Mouse (Mus musculus): Measurements from ENCODE around the gene Sox9.

The Sox9 gene

DNA sequence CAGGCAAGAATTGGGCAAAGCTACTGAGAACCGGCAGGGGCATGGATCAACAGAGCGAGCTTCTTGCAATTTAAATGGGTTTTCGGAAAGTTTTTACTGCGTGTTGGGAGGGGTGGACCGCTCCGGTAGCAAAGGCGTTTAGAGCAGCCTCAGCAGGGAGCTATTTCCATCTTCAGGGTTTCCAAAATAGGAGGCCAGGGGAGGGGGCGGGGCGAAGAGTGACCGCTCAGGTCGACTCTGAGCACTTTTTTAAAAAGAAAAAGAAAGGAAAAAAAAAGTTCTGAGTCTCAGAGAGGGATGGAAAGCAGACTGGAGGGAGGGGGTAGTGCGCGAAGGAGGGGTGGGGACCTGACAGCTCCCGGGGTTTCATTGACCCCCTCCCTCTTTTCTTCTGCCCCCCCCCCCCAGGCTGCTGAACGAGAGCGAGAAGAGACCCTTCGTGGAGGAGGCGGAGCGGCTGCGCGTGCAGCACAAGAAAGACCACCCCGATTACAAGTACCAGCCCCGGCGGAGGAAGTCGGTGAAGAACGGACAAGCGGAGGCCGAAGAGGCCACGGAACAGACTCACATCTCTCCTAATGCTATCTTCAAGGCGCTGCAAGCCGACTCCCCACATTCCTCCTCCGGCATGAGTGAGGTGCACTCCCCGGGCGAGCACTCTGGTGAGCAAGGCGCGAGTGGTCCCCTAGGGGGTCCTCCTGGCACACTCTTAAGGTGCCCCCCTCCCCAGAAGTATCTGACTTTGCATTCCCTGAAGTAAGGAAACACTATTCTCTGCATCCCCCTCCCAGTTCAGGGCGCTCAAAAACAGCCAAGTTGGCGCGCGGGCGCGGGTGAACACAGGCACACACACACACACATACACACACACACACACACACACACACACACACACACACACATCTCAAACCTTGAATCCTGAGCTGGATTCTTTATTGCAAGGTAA is 1.6 kb downstream of the Sox9 start:
- no peak for DNase-seq (ENCODE audit: low read depth, low spot score)
- Histone ChIP-seq H3K36me3 (ENCODE audit: control insufficient read depth, insufficient read depth, low read length, poor library complexity, severe bottlenecking) (no peaks in the 10 kb centered on the region), H3K27me3 (ENCODE audit: control insufficient read depth, insufficient read depth, low read length, poor library complexity, severe bottlenecking) (no peaks in the 10 kb centered on the region; the same call in 1 of the 2 replicates)

DNA sequence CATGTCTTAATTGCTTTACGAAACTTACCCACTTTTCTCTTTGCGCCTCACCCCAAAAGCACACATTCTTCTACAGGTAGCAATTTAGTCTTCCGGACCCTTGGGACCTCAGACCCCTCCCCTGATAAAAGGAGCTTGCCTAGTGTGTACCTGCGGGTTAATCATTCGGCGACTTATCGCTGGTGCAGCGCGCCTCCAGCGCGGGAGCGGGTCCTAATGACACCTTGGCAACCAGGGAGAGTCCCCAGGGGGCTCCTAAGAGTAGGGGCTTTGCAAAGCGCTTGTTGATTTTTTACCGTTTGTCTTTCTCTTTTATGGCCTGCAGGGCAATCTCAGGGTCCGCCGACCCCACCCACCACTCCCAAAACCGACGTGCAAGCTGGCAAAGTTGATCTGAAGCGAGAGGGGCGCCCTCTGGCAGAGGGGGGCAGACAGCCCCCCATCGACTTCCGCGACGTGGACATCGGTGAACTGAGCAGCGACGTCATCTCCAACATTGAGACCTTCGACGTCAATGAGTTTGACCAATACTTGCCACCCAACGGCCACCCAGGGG is 2.4 kb downstream of the Sox9 start:
- Histone ChIP-seq H3K36me3 (ENCODE audit: control insufficient read depth, insufficient read depth, low read length, poor library complexity, severe bottlenecking) (no peaks in the 10 kb centered on the region), H3K27me3 (ENCODE audit: control insufficient read depth, insufficient read depth, low read length, poor library complexity, severe bottlenecking) (no peaks in the 10 kb centered on the region; the same call in 1 of the 2 replicates)
- no peak for DNase-seq (ENCODE audit: low read depth, low spot score)

DNA sequence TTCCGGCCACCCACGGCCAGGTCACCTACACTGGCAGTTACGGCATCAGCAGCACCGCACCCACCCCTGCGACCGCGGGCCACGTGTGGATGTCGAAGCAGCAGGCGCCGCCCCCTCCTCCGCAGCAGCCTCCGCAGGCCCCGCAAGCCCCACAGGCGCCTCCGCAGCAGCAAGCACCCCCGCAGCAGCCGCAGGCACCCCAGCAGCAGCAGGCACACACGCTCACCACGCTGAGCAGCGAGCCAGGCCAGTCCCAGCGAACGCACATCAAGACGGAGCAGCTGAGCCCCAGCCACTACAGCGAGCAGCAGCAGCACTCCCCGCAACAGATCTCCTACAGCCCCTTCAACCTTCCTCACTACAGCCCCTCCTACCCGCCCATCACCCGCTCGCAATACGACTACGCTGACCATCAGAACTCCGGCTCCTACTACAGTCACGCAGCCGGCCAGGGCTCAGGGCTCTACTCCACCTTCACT is 2.9 kb downstream of the Sox9 start:
- no peak for DNase-seq (ENCODE audit: low read depth, low spot score)
- Histone ChIP-seq H3K36me3 (ENCODE audit: control insufficient read depth, insufficient read depth, low read length, poor library complexity, severe bottlenecking) (no peaks in the 10 kb centered on the region), H3K27me3 (ENCODE audit: control insufficient read depth, insufficient read depth, low read length, poor library complexity, severe bottlenecking) (no peaks in the 10 kb centered on the region; the same call in 1 of the 2 replicates)

DNA sequence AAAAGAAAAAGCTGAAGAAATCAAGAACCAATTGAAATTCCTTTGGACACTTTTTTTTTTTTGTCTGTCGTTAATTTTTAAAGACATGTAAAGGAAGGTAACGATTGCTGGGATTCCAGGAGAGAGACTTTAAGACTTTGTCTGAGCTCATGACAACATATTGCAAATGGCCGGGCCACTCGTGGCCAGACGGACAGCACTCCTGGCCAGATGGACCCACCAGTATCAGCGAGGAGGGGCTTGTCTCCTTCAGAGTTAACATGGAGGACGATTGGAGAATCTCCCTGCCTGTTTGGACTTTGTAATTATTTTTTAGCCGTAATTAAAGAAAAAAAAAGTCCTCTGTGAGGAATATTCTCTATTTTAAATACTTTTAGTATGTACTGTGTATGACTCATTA is 3.6 kb downstream of the Sox9 start:
- no peaks in the 10 kb centered on the region for H3K36me3 ChIP-seq (ENCODE audit: control insufficient read depth, insufficient read depth, low read length, poor library complexity, severe bottlenecking)
- H3K27me3 ChIP-seq (ENCODE audit: control insufficient read depth, insufficient read depth, low read length, poor library complexity, severe bottlenecking): no peaks in the 10 kb centered on the region
- DNase-seq (ENCODE audit: low read depth, low spot score): no peak

DNA sequence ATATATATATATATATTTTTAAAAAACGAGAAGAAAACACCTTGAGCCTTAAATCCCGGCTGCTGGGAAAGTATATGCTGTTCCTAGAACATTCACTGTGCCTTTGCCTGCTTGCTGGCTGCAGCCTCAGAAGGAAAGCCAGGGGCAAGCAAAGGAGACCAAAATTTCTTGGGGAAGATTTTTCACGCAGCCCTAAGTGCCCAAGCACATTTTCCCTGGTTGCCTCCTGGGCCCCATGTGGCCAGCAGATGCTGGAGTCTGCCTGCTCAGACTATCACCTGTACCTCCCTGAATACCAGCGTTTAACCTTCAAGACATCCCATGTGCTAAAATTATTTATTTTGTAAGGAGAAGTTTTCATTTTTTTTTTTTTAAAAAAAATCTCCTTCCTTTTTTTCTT is 4.4 kb downstream of the Sox9 start:
- Histone ChIP-seq H3K27me3 (ENCODE audit: control insufficient read depth, insufficient read depth, low read length, poor library complexity, severe bottlenecking) (no peaks in the 10 kb centered on the region), H3K36me3 (ENCODE audit: control insufficient read depth, insufficient read depth, low read length, poor library complexity, severe bottlenecking) (no peaks in the 10 kb centered on the region)
- no peak for DNase-seq (ENCODE audit: low read depth, low spot score)

DNA sequence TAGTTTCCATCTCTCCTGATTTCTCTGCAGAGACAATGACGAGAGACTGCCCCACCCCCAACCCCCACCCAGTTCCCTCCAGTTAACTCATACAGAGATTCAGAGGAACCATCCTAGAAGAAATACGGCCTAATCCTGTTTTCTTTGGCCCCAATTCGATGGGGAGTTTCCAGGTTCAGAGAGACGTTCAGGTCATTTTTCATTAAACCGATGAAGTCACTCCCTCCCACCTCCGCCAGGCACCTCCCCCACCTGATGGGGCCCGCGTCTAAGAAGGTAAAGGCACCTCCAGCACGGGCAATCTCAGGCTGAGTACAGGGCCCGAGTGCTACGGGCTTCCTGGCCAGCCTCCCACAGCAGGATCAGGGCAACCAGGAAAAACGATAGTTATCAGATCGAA is 6.3 kb downstream of the Sox9 start:
- DNase-seq (ENCODE audit: low read depth, low spot score): no peak
- no peaks in the 10 kb centered on the region for H3K36me3 ChIP-seq (ENCODE audit: control insufficient read depth, insufficient read depth, low read length, poor library complexity, severe bottlenecking)
- no peaks in the 10 kb centered on the region for H3K27me3 ChIP-seq (ENCODE audit: control insufficient read depth, insufficient read depth, low read length, poor library complexity, severe bottlenecking)

DNA sequence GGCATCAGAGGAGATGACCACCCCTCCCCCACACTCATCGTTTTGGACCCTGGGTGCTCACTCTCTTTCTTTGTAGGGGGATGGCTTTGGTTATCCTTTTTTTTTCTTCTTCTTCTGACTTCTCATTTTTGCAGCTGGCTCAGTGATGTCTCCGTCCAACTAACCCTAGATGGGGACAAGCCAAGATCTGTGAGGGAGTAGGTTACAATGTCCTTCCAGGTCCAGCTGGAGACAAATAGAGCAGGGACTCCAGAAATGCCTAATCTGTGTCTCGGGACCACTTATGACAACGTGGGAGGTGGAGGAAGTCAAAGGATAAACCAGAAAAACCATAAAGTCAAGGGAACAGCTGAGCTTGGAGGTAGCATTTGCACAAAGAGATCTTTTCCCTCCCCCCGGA is 14.4 kb downstream of the Sox9 start:
- Histone ChIP-seq H3K27me3 (ENCODE audit: control insufficient read depth, insufficient read depth, low read length, poor library complexity, severe bottlenecking) (no peaks in the 10 kb centered on the region), H3K36me3 (ENCODE audit: control insufficient read depth, insufficient read depth, low read length, poor library complexity, severe bottlenecking) (no peaks in the 10 kb centered on the region)
- no peak for DNase-seq (ENCODE audit: low read depth, low spot score)

DNA sequence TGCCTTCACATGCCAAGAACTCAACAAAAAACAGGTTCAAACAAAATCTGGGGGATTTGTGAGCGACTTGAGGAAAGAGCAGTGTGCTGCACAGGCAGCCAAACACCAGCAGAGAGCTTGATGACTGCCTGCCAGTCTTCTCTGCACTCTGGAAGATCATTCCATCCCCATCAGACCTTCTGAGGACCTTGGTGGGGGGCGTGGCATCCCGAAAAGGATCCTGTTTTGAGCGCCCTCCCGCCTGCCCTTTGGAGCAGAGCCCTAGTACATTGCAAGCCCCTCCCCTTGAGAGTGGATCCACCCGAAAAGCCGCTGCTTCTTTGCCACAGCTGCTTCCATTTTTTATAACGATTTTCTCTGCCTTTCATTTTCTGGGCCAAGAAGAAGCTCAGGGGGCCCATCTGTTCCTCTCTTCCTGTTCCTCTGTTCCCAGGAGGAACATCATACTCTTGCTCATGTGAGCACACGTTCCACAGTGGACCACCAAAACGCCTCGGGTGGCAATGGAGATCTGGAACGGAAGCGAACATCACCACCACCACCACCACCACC is 16.9 kb downstream of the Sox9 start:
- Histone ChIP-seq H3K36me3 (ENCODE audit: control insufficient read depth, insufficient read depth, low read length, poor library complexity, severe bottlenecking) (no peaks in the 10 kb centered on the region), H3K27me3 (ENCODE audit: control insufficient read depth, insufficient read depth, low read length, poor library complexity, severe bottlenecking) (no peaks in the 10 kb centered on the region)
- DNase-seq (ENCODE audit: low read depth, low spot score): no peak

DNA sequence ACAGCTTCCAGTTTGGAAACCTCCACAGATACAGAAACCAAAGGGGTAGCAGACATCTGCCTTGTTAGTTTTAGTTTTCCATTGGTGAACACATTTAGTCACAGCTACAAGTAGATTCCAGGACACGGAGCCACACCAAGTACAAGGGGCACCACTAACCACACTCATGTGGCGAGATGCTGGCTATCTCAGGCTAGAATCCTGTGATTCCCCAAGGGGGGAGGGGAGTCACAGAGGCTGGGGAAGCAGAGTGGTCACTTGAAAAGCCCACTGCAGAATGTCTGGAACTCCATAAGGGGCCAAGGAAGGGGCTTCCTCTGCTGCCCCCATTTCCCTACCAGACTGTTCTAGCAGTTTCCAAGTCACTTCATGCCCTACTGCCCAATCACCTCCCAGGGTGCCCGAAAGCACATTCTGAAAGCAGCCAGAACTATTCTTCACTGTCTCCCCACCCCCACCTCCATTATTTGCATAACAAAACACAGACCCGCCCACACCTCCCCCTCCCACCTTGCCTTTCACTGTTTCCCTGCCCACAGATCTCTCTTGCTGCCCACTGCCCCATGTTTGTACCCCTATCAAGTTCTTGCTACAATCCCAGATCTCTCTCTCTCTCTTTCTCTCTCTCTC is 19.3 kb downstream of the Sox9 start:
- DNase-seq (ENCODE audit: low read depth, low spot score): no peak
- H3K36me3 ChIP-seq (ENCODE audit: control insufficient read depth, insufficient read depth, low read length, poor library complexity, severe bottlenecking): no peaks in the 10 kb centered on the region

DNA sequence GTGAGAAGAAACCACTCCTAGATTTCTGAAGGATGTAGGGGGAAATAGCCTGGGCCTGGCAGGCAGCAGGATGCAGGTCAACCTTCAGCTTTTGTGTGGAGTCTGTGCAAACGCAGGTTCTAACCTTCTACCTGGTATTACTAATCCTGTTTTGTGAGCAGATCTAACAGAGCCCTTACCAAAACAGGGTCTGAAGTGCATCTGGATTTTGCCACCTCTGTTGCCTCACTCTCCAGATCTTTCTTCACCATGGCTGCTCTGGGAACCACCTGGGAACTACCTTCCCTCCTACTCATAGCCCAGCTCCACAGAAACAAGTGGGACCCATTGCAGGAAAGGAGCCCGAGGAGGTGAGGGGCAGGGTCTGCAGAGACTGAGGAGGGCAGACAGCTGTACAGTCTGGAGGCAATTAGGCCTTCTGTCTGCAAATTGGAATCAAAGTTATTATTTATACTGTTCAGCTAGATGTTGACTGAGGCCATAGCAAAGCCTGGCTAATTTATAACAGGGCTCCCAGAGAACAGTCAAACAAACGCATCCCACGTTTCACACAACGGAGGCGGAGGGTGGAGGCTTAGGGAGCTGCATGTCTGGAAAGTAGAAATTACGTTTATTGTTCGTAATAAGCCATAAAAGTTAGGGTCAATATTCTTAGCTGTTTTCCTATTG is 25.9 kb downstream of the Sox9 start:
- no peaks in the 10 kb centered on the region for H3K27me3 ChIP-seq (ENCODE audit: control insufficient read depth, insufficient read depth, low read length, poor library complexity, severe bottlenecking)
- no peak for DNase-seq (ENCODE audit: low read depth, low spot score)

More for the DNA sequence above, 19.3 kb downstream of the Sox9 start:
- no peaks in the 10 kb centered on the region for H3K27me3 ChIP-seq (ENCODE audit: control insufficient read depth, insufficient read depth, low read length, poor library complexity, severe bottlenecking)

DNA sequence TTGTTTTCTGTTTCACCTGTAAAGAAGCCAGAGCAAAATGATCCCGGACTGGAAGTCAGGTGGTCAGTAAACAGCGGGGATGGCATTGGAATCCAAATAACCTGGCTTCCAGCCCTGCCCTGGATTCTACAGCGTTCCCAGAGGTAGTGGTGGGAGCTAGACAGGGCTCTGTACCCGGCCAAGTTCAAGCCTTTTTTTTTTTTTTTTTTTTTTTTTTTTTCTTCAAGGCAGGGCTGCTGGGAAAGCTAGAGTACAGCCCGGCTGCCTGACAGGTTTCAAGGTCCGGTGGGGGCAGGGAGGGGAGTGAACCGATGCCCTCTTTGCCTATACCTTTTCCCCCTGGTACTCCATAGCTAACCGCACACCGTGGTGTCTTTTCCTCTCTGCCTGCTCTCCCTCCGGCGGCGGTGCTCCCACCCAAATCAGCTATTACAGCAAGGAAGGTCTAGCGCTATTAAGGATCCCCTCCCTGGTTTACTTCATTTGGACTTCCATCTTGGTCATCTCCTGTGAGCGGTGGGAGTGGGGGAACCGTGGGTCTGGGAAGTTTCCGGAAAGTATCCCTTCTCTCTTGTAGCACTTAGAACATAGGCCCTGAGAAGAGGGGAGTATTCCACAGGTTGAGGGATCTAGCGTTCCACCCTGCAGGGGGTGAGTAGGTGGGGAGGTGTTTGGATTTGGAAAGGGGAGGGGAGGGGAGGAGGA is 28.6 kb downstream of the Sox9 start:
- no peak for DNase-seq (ENCODE audit: low read depth, low spot score)
- Histone ChIP-seq H3K27me3 (ENCODE audit: control insufficient read depth, insufficient read depth, low read length, poor library complexity, severe bottlenecking) (no peaks in the 10 kb centered on the region), H3K36me3 (ENCODE audit: control insufficient read depth, insufficient read depth, low read length, poor library complexity, severe bottlenecking) (no peaks in the 10 kb centered on the region)

More for the DNA sequence above, 25.9 kb downstream of the Sox9 start:
- no peaks in the 10 kb centered on the region for H3K36me3 ChIP-seq (ENCODE audit: control insufficient read depth, insufficient read depth, low read length, poor library complexity, severe bottlenecking)

DNA sequence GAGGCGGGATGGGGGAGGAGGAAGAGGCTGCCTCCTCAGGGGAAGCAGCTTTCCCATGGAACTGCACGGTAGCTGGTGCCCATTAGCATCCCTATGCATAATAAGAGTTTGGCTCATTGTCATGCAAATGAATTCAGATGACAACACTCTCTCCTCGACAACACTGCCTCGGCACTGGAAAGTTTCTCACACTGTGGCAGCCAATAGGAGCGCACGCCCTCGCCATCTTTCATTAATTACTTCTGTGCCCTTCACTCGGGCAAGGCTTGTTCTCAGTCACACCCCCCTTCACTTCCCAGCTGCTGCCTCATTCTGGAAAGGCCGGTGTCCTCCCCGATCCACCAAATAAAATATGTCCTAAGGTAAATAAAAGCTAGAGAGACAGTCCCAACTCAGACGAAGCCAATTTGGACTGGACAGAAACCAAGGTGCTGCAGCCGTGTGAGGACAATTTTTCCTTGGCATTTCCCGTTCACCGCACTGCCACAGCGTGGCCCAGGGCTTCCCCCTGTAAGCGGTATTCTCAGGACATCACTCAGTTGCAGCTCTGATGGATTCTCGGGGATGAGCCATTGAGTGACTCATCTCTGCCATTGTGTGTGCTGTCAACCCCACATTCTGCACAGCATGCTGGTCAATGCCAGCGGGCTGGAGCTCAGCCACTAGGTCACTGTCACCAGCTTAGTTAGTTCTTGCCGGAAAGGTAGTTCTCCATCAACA is 29.3 kb downstream of the Sox9 start:
- no peak for DNase-seq (ENCODE audit: low read depth, low spot score)
- no peaks in the 10 kb centered on the region for H3K27me3 ChIP-seq (ENCODE audit: control insufficient read depth, insufficient read depth, low read length, poor library complexity, severe bottlenecking)

DNA sequence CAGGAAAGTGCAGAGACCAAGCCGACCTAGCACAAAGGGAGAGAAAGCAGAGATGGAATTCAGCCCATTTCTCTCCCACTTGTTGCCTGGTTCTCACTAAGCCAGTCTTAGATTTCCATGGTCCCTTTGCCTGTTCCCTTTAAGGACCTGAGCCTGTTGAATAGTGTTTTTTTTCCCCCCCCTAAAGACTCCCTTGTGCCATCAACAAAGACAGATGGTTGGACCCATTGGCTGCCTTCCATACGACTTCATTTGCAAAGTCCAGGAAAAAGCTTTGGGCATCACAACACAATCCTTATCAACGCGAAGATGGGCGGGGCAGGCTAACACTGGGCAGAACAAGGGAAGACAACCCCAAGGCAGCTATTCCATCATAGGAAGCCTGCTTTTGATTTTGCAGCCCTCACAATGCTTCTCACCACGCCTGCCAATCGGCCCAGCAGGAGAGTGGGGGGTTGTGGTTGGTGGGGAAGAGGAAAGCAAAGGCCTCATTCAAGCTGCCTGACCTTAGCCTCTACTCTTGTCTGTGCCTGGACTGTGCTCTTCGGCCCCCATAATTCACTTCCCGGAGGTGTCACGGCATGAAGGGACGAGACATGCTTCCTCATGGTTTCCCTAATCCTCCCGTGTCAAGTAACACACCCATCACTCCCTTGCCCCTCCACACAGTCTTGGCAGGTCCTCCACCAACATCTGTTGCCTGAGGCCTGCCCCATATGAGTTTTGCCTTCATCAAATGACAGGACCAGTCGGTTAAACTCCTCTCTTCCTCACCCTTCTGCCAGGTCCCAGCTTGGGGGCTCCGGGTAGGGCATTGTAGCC is 36.0 kb downstream of the Sox9 start:
- H3K36me3 ChIP-seq (ENCODE audit: control insufficient read depth, insufficient read depth, low read length, poor library complexity, severe bottlenecking): no peaks in the 10 kb centered on the region
- no peaks in the 10 kb centered on the region for H3K27me3 ChIP-seq (ENCODE audit: control insufficient read depth, insufficient read depth, low read length, poor library complexity, severe bottlenecking)
- DNase-seq (ENCODE audit: low read depth, low spot score): no peak

More for the DNA sequence above, 29.3 kb downstream of the Sox9 start:
- H3K36me3 ChIP-seq (ENCODE audit: control insufficient read depth, insufficient read depth, low read length, poor library complexity, severe bottlenecking): no peaks in the 10 kb centered on the region

Measured in splenic B cell, adult 2 months (primary cell).